Mouse (Mus musculus) left cerebral cortex, postnatal 36 days (tissue): Measurements from ENCODE around the gene Sp110. TPM values are rescaled to one million over a fixed set of nuclear protein-coding genes. Genes with fewer than 3 reads are reported as not detected.
A peak's percentile ranks its signal among the peaks of the same experiment; 100 is the strongest.
"Not testable (repeated sequence)": the region's sequence is repeated elsewhere in the genome, so short reads cannot be mapped to it uniquely, and the experiment has no call there.

Experiments used
- DNase-seq, 2 experiments: peaks; one replicate each; pipeline ENCODE4 v3.0.0; 2021 to 2022; ENCODE audit warnings: low spot score in 2 of 2, mixed read lengths in 1 of 2
- intact Hi-C: fragments of 180-260 bp; cut with DNase I; formaldehyde crosslinking; loops from one replicate; pipeline ENCODE4 v1.15.1; 2025
- total RNA-seq, 2 experiments: library from RNA; stranded (reverse); gene quantifications; 2 replicates each; pipeline ENCODE4 v1.2.3; 2021

Sp110 gene
- total RNA-seq, 2 experiments from 2014 or later = 0.62 to 1.2 TPM

DNA sequence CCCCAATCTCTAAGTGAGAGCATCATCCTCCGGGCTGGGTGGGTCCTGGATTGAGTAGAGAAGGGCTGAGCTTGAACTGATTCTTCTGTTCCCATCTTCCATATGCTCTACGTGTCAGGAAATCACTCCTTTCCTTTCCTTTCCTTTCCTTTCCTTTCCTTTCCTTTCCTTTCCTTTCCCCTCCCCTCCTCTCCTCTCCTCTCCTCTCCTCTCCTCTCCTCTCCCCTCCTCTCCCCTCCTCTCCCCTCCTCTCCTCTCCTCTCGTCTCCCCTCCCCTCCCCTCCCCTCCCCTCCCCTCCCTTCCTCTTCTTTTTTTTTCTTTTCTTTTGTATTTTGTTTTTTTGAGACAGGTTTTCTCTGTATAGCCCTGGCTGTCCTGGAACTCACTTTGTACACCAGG lies 23.2 kb downstream of the Sp110 start, which contains the start of gene G530012D18Rik:
Gene G530012D18Rik (plus strand): TSS at position 301 of the 400 bp plus-strand sequence.
- intact Hi-C loops, DNase-seq: not testable (repeated sequence)

DNA sequence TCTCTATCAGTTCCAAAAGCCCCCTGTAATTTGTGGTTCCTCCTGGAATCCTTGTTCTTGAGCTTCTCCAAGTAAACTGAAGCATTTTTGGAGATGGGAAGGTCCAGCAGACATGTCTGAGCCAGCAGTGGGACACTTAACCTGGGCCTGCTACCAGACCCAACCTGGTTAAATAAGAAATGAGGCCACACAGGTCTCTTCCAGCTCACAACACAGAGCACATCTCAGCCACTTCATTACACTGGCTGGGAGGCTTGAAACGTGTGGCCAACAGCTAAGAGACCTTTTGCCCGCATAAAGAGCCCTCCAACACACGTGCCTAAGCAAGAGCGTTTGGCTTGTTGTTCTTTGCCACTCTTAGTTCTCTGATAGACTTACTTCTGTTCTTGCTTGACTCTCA lies 25.1 kb downstream of the Sp110 start:
- DNase-seq, intact Hi-C loops: not testable (repeated sequence)

DNA sequence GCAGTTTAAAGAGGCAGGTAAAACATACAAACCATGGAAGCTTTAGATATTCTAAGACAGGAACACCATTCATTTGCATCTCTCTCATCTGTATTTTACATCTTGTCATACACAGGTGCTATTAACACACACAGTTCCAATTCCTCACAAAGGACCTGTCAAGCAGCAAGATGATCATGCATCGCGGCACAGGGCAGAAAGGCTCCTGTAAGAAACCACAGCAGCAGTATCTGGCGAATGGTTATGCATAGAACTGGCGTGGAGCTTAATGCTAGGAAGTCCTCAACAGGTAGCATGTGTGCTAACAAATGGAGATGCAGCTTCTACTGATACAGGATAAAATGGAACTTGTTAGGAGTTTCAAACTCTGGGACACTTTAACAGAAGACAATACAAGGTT lies 43.4 kb downstream of the Sp110 start:
- DNase-seq = peak; percentile 7 to 9
- intact Hi-C loops = not testable (repeated sequence)

DNA sequence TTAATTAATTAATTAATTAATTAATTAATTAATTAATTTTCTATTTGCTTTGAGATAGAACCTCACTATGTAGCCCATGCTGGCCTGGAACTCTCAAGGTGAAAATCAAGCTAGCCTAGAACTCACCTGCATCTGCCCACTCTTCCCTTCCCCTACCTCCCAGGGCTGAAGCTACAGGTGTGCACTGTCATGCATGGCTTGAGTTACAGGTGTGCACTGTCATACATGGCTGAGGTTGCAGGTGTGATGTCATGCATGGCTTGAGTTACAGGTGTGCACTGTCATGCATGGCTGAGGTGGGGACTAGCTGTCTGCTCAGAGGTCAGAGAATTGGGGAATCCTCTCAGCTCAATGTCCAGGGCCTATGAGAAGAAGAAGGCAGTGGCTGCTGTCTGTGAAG lies 52.2 kb downstream of the Sp110 start:
- intact Hi-C loops, DNase-seq: not testable (repeated sequence)

DNA sequence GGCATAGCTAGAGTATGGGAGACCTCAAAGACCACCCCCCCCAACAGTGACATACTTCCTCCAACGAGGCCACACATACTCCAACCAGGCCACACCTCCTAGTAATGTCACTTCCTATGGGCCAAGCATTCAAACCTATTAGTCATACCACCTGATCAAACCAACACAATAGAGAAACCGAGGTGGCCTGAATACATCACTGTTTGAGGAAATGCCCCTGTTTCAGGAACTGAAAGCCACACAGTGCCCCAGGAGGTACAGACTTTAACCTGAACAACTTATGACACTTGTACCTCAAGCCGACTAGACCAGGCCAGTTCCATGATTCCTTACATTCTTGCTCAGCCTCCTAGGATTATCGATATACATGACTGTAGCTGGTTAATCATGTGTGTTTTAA lies 54.8 kb downstream of the Sp110 start:
- intact Hi-C loops, DNase-seq: not testable (repeated sequence)

DNA sequence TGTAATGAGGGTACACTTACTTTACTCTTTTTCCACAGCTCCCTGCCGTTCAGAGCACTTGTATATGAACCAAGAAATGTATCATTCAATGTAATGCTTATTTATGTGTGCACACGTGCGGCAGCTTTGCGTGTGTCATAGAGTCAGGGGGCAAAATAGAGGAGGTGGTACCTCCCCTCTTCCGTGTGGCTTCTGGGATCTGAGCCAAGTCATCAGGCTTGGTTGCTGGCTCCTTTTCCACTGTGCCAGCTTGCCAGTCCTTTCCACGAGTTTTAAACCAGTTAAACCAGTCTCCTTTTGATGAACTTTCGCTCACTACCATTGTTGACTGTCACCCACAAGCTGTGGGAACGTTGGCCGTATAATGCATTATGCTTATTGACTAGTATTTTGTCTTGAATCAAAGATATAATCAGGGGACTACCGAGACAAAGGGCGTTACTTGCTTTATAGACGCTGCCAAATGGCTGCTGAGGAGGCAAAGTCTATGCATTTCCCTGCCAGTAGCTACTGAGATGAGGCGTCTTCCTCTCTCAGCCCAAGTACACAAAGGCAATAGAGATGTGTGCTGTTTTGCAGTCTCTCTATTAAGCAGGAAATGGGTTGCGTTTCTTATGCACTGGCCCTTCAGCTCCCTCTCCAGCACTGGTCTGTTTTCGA lies 70.0 kb downstream of the Sp110 start:
- DNase-seq, intact Hi-C loops: not testable (repeated sequence)

Other genes with a start within 250 kb of the Sp110 start
- not detected for gene G530012D18Rik, start 23.1 kb downstream of the Sp110 start, total RNA-seq
- gene Sp140, start 1.6 kb upstream of the Sp110 start, total RNA-seq = 1 to 10 TPM in 1 of 2 experiments, under 1 TPM in 1; 0.86 to 1.2 TPM
- gene Sp100, start 51.2 kb upstream of the Sp110 start, total RNA-seq = 1 to 10 TPM; 2.0 to 3.6 TPM
- 1 to 10 TPM in 1 of 2 experiments, under 1 TPM in 1; 0.17 to 1.2 TPM for gene A630001G21Rik, start 179.8 kb upstream of the Sp110 start, total RNA-seq
- 100 to 1,000 TPM; 150 to 163 TPM for gene Cab39, start 194.6 kb upstream of the Sp110 start, total RNA-seq